In the genomic region with DNA sequence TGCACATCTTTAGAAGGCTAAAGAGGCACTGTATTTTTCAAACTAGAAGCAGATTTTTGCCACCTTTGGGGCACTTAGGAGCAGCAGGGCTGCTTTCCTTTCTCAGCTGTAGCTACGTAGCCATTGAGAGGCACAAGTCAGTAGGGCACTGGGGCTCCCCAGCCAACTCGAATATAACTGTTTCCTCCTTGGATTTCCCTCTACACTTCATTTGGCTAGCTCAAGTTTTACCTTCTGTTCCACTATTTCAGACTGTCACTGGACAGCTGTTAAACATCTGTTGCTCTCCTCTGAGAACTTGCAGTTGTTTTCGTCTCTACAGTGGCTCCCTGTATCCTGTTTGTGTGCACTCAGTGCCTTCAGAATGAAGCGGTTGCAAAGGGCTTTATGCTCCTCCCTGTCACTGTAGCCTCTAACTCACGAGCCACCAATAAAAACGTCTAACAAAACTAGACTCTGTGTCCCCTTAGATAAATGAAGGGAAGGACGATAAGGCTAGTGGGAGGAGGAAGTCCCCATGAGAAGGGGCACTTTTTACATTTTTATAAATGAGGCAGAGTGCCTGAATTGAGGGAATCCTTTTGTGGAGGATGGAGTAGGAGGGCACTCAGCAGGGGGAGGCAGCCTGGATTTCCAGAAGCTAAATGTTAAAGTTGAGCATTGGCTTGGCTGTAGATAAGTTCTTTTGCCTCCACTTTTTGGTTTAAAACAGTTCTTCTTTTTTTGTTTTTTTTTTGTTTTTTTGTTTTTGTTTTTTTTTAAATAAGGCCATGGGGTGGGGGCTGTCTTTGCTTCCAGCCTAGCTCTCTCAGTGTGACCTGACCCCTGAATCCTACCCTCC, we compare ENCODE assay signal across 8 mouse cellular contexts. TPM values are rescaled to one million over a fixed set of nuclear protein-coding genes. Genes with fewer than 3 reads are reported as not detected.
DNase-seq lines count a peak whose midpoint lies in the region; ATAC-seq and TF ChIP-seq lines count a peak whose summit lies in the region.

No protein-coding gene starts in this region.

- TF ChIP-seq CTCF in lung, embryonic 14.5 days (IDR thresholded peaks at IDR 0.05; ENCODE audit: low read depth): no peak
- no peak for TF ChIP-seq CTCF in lung, adult 2 months (IDR thresholded peaks at IDR 0.05; ENCODE audit: insufficient read depth, low read length)
- no peak for TF ChIP-seq CTCF in intestine, postnatal 0 days (IDR thresholded peaks at IDR 0.05; ENCODE audit: low read depth)

- peak overlapping the region; percentile 20; the same call in 1 of the 2 replicates for H3K4me2 ChIP-seq in lung, embryonic 14.5 days
- no peak overlapping the region for H3K4me2 ChIP-seq in intestine, postnatal 0 days (replicated peaks; ENCODE audit: low read depth)

- TF ChIP-seq POLR2A in lung, adult 2 months (IDR thresholded peaks at IDR 0.05; ENCODE audit: borderline replicate concordance, extremely low read depth, low read depth, low read length): no peak

- peak; percentile 93 for DNase-seq in lung, embryonic 14.5 days
- no peak for DNase-seq in lung, adult 2 months
- DNase-seq in ovary, postnatal 10 days (ENCODE audit: low spot score): no peak
- DNase-seq in gastrocnemius, postnatal 14 days: no peak

- ATAC-seq in lung, embryonic 14.5 days (ENCODE audit: insufficient read depth): peak; percentile 93
- ATAC-seq in erythroblast, adult 5-6 weeks (replicated peaks; ENCODE audit: low FRiP score, poor library complexity, severe bottlenecking): peak; percentile 80
- ATAC-seq in intestine, postnatal 0 days: no peak
- ATAC-seq in cerebellum, adult (ENCODE audit: insufficient number of reproducible peaks, low FRiP score, low TSS enrichment): no peak

- WGBS in lung, embryonic 14.5 days: 15% methylated on average over 7 of the region's 7 CpGs
- 16% methylated on average over 7 of the region's 7 CpGs for WGBS in lung, adult 2 months
- WGBS in intestine, postnatal 0 days: 14% methylated on average over 7 of the region's 7 CpGs

- no peak overlapping the region for H3K4me3 ChIP-seq in lung, embryonic 14.5 days (ENCODE audit: low read depth, low read length)
- H3K4me3 ChIP-seq in lung, adult 2 months (replicated peaks; ENCODE audit: extremely low read depth, low read depth, low read length): no peak overlapping the region
- no peak overlapping the region for H3K4me3 ChIP-seq in intestine, postnatal 0 days (ENCODE audit: low read depth, low read length)
- H3K4me3 ChIP-seq in megakaryocyte, embryonic 14.5 days (replicated peaks): peak overlapping the region; percentile 66

- no peak overlapping the region for H3K9ac ChIP-seq in lung, embryonic 14.5 days
- H3K9ac ChIP-seq in intestine, postnatal 0 days (ENCODE audit: low read depth, low read length): no peak overlapping the region

- intact Hi-C loops in gastrocnemius, postnatal 14 days (cut with DNase I; ENCODE audit: low total_unique reads): no loop called here

- no peaks in the 10 kb centered on the region for H3K36me3 ChIP-seq in lung, embryonic 14.5 days (ENCODE audit: insufficient read depth)
- H3K36me3 ChIP-seq in intestine, postnatal 0 days (ENCODE audit: control insufficient read depth, insufficient read depth): peaks cover 7% of the 10 kb centered on the region; the same call in 1 of the 2 replicates
- H3K36me3 ChIP-seq in megakaryocyte, embryonic 14.5 days (replicated peaks; ENCODE audit: low read length): peaks cover 21% of the 10 kb centered on the region

- no peaks in the 10 kb centered on the region for H3K9me3 ChIP-seq in lung, embryonic 14.5 days (ENCODE audit: low read depth, low read length)
- H3K9me3 ChIP-seq in intestine, postnatal 0 days (ENCODE audit: control insufficient read depth): no peaks in the 10 kb centered on the region
- peaks cover 10% of the 10 kb centered on the region for H3K9me3 ChIP-seq in megakaryocyte, embryonic 14.5 days

- peaks cover 25% of the 10 kb centered on the region for H3K4me1 ChIP-seq in lung, embryonic 14.5 days (ENCODE audit: insufficient read depth)
- H3K4me1 ChIP-seq in lung, adult 2 months (ENCODE audit: control insufficient read depth, insufficient read depth, low read length): peaks cover 49% of the 10 kb centered on the region
- peaks cover 4% of the 10 kb centered on the region; the same call in 1 of the 2 replicates for H3K4me1 ChIP-seq in intestine, postnatal 0 days (replicated peaks; ENCODE audit: control insufficient read depth, insufficient read depth, low read length)
- peaks cover 75% of the 10 kb centered on the region for H3K4me1 ChIP-seq in megakaryocyte, embryonic 14.5 days

- H3K27ac ChIP-seq in lung, embryonic 14.5 days (ENCODE audit: low read depth): peak overlapping the region; percentile 85
- peak overlapping the region; percentile 28; the same call in 1 of the 2 replicates for H3K27ac ChIP-seq in intestine, postnatal 0 days (ENCODE audit: low read depth, low read length)

- no peaks in the 10 kb centered on the region for H3K27me3 ChIP-seq in lung, embryonic 14.5 days (ENCODE audit: insufficient read depth, low read length)
- H3K27me3 ChIP-seq in intestine, postnatal 0 days (replicated peaks; ENCODE audit: control insufficient read depth, insufficient read depth, low read length): no peaks in the 10 kb centered on the region
- no peaks in the 10 kb centered on the region for H3K27me3 ChIP-seq in megakaryocyte, embryonic 14.5 days (replicated peaks)

RNA-seq across cellular contexts. Expression of a gene that starts 32.6 kb away (rescaled TPM):
- polyA plus RNA-seq in lung, embryonic 14.5 days (2014; fragmentation: Nextera tagmentation; extraction: Ambion mirVana): 48.3 and 52.0 TPM in 2 replicates
- polyA plus RNA-seq in lung, adult 2 months (2012; rRNA removed): 123 and 152 TPM in 2 replicates
- total RNA-seq in erythroblast, adult 5-6 weeks (2015; ENCODE audit: low replicate concordance): 105 and 106 TPM in 2 replicates
- total RNA-seq in erythroblast, adult 5-6 weeks (2017; ENCODE audit: low replicate concordance): 145 and 205 TPM in 2 replicates
- 21.1 and 22.6 TPM in 2 replicates for polyA plus RNA-seq in intestine, postnatal 0 days (2015; fragmentation: Nextera tagmentation; extraction: Ambion mirVana)
- 4.7 and 5.8 TPM in 2 replicates for polyA plus RNA-seq in megakaryocyte, embryonic 14.5 days (2012; ENCODE audit: insufficient read depth, low replicate concordance)
- 10 to 100 TPM; 33.5 to 39.5 TPM for total RNA-seq in gastrocnemius, postnatal 14 days (2021)

Comparison
In these comparisons a context has a peak if more than half of its experiments do, and no peak if none do; other contexts are left out.
1. ATAC-seq: peak in lung, embryonic 14.5 days (single experiment) and erythroblast, adult 5-6 weeks (single experiment); none in intestine, postnatal 0 days (single experiment) and cerebellum, adult (single experiment).